Mouse (Mus musculus) neural tube, embryonic 13.5 days (tissue): ENCODE results near the gene Tbc1d17. TPM values are rescaled to one million over a fixed set of nuclear protein-coding genes. Genes with fewer than 3 reads are reported as not detected.

ENCODE experiments used
- ATAC-seq: fragments of 200-750 bp; cut with Nextera tagmentation; 2 replicates; pipeline ENCODE4 v1.8.0; 2017; ENCODE audit warnings: low read depth, mild to moderate bottlenecking, moderate TSS enrichment, moderate library complexity
- H3K27ac ChIP-seq: fragments of 300-500 bp; sonication (generic); replicated peaks from 2 replicates; pipeline ENCODE4 v1.5.1; 2015; ENCODE audit warnings: moderate library complexity, mild to moderate bottlenecking, inconsistent platforms
- H3K27me3 ChIP-seq: fragments of 300-500 bp; sonication (generic); 2 replicates; pipeline ENCODE4 v1.6.1; 2015; ENCODE audit warnings: mild to moderate bottlenecking, inconsistent platforms
- H3K36me3 ChIP-seq: fragments of 300-500 bp; sonication (generic); 2 replicates; pipeline ENCODE4 v1.6.1; 2015; ENCODE audit warnings: mild to moderate bottlenecking, inconsistent platforms
- H3K4me1 ChIP-seq: fragments of 300-500 bp; sonication (generic); replicated peaks from 2 replicates; pipeline ENCODE4 v1.6.1; 2015; ENCODE audit warnings: inconsistent platforms
- H3K4me2 ChIP-seq: fragments of 300-500 bp; sonication (generic); 2 replicates; pipeline ENCODE4 v1.6.1; 2015; ENCODE audit warnings: inconsistent platforms, mild to moderate bottlenecking, moderate library complexity
- H3K4me3 ChIP-seq: fragments of 300-500 bp; sonication (generic); 2 replicates; pipeline ENCODE4 v1.5.1; 2015; ENCODE audit warnings: mild to moderate bottlenecking, inconsistent platforms
- H3K9ac ChIP-seq: fragments of 300-500 bp; sonication (generic); 2 replicates; pipeline ENCODE4 v1.6.1; 2015; ENCODE audit warnings: moderate library complexity, mild to moderate bottlenecking, inconsistent platforms
- H3K9me3 ChIP-seq: fragments of 300-500 bp; sonication (generic); 2 replicates; pipeline ENCODE4 v1.6.1; 2016; ENCODE audit warnings: inconsistent platforms
- WGBS: fragments of 180-500 bp; shearing (Covaris S2); methylation state at CpG from one replicate; pipeline ENCODE4 v1.1.7; 2015; 5-methylcytosine and 5-hydroxymethylcytosine counted together
- polyA plus RNA-seq: library from polyadenylated mRNA; unstranded; fragments of >200 nt; fragmentation: Nextera tagmentation; extraction: Ambion mirVana; gene quantifications from 2 replicates; pipeline ENCODE4 v1.2.1, GENCODE M21; 2015

Tbc1d17 gene
- polyA plus RNA-seq, 1 experiment from 2014 or later, result 101 TPM

DNA sequence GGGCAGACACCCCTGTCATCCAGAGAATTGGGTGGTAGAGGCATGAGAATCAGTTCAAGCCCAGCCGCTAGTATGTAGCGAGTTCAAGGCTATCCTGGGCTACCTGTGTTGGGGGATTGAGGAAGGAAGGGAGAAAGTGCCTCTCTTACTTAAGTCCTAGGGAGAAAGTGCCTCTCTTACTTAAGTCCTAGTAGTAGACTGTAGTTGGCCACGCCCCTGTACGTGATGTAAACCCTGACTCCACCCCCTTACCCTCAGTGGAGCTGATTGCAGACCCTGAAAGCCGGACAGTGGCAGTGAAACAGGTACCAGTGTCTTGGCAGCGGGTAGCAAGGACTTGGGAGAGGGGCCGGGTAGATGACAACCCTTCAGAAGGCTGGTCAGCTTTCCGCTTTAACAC lies 9.0 kb upstream of the Tbc1d17 start:
- Histone ChIP-seq H3K9me3 (no peaks in the 10 kb centered on the region), H3K4me2 (peak overlapping the region; percentile 97), H3K27me3 (no peaks in the 10 kb centered on the region), H3K27ac (peak overlapping the region; percentile 95), H3K4me1 (peaks cover 67% of the 10 kb centered on the region), H3K36me3 (peaks cover 25% of the 10 kb centered on the region), H3K4me3 (peak overlapping the region; percentile 73), H3K9ac (peak overlapping the region; percentile 93)
- ATAC-seq, result no peak
- 29% methylated on average over 8 of the region's 8 CpGs for WGBS

DNA sequence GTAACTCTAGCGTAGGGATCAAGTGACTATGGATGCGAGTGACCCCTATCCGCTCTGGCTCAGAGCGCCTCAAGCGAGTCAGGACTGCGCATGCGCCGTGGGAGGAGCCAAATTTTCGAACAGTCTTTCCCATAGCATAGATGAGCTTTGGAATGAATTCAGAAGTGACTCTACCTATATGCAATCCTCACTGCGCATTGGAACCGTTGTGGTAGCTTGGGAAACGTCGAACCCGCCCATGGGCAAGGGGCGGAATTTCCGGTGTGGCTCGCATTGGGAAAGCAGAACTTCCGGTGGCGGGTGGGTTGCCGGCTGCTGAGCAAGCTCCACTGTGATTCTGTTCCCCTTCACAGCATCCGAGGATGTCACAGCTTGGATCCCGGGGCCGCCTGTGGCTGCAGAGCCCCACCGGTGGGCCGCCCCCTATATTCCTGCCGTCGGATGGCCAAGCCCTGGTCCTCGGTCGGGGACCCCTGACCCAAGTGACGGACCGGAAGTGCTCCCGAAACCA lies 8.2 kb upstream of the Tbc1d17 start, which contains the start of gene Pnkp:
Gene Pnkp (plus strand): TSS at position 98 of the 511 bp plus-strand sequence.
- peak; percentile 36 for ATAC-seq
- H3K4me1 ChIP-seq, result peaks cover 73% of the 10 kb centered on the region
- no peaks in the 10 kb centered on the region for H3K9me3 ChIP-seq
- peaks cover 23% of the 10 kb centered on the region for H3K36me3 ChIP-seq
- H3K27ac ChIP-seq, result peak within 1 kb of the TSS; percentile 95
- H3K4me3 ChIP-seq, result peak within 1 kb of the TSS; percentile 73
- H3K4me2 ChIP-seq, result peak within 1 kb of the TSS; percentile 97
- no peaks in the 10 kb centered on the region for H3K27me3 ChIP-seq
- WGBS, result under 1% methylated on average over 32 of the region's 32 CpGs
- peak within 1 kb of the TSS; percentile 93 for H3K9ac ChIP-seq

DNA sequence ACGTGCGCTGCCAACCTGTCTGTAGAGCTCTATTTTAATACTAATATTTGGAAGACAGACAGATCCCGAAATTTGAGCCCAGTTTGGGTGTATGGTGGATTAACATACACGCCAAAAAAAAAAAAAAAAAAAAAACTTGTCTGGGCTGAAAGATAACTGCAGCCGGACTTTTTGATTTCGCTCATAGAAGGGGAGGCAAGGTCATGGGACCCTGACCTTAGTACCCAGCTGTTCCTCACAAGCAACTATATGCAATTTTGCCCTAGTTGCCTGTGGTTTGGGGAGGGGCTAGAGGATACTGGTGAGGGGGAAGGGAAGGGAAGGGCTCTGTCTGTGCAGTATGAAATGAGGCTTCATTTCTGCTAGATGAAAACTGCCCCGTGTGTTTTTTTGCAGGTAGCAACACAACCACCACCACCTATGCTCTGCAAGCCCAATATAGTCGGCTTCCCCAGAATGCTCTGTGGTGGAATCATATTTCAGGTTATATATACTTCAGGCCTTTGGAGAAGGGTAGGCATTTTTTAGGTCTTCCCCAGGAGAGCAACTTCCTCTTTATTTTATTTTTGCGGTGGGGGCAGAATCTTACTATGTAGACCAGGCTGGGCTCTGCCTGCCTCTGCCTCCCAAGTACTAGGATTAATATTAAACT lies 7.5 kb upstream of the Tbc1d17 start:
- 66% methylated on average over 9 of the region's 9 CpGs for WGBS
- peaks cover 73% of the 10 kb centered on the region for H3K4me1 ChIP-seq
- H3K4me3 ChIP-seq, result peak overlapping the region; percentile 73
- ATAC-seq, result no peak
- H3K4me2 ChIP-seq, result peak overlapping the region; percentile 97
- peak overlapping the region; percentile 93 for H3K9ac ChIP-seq
- H3K27me3 ChIP-seq, result no peaks in the 10 kb centered on the region
- no peaks in the 10 kb centered on the region for H3K9me3 ChIP-seq
- peaks cover 16% of the 10 kb centered on the region for H3K36me3 ChIP-seq
- peak overlapping the region; percentile 95 for H3K27ac ChIP-seq

DNA sequence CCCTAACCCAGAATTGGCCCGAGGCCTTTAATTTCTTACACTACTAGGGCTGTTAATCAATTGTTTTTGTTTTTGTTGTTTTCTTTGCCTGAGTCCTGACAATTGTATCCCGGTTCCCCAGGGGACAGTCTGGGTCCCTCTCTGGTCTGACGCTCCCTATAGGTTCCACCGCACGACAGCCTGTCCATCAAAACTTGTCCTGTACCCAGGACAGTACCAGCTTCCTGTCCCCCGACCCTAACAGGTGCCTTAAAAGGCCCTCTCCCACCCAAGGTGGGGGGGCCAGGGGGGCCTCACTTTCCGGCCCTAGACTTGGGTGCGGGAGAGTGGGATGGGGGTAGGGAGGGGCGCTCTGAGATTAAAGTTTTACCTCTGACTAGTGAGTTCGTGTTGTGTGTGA lies 6.2 kb upstream of the Tbc1d17 start:
- Histone ChIP-seq H3K4me2 (peak overlapping the region; percentile 77), H3K9ac (peak overlapping the region; percentile 81), H3K27me3 (no peaks in the 10 kb centered on the region), H3K9me3 (no peaks in the 10 kb centered on the region), H3K4me3 (peak overlapping the region; percentile 43), H3K27ac (peak overlapping the region; percentile 93), H3K4me1 (peaks cover 72% of the 10 kb centered on the region), H3K36me3 (peaks cover 16% of the 10 kb centered on the region)
- 37% methylated on average over 10 of the region's 10 CpGs for whole genome bisulfite sequencing
- ATAC-seq, result no peak

DNA sequence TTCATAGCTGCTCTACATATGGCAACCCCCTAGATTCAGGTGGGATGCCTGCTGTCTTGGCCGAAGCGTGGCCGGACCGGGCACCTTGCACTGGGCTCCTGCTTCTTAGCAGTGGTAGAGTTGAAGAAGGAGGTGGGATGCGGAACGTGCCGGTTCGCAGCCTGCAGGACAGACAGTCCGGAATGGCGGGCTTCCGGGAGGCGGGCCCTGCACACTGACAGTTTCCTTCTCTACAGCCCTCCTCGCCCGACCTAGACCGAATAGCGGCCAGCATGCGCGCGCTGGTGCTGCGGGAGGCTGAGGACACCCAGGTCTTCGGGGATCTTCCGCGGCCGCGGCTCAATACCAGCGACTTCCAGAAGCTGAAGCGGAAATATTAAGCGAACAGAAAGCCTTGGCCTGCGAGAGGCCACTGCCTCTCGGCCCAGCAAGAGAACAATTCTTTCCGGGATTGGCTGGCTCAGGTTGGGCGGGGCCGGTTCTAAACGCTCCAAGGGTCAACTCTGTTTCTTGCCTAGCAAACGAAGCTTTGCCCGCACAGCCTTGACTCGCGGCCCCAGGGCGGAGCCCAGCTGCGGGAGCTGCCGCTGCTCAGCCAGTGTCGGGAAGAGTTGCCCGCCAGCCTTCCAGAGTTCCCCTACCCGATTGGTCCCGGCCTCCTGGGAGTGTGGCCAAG lies 5.6 kb upstream of the Tbc1d17 start:
- Histone ChIP-seq H3K4me1 (peaks cover 72% of the 10 kb centered on the region), H3K27ac (peak overlapping the region; percentile 93), H3K4me2 (peak overlapping the region; percentile 77), H3K9me3 (no peaks in the 10 kb centered on the region), H3K27me3 (no peaks in the 10 kb centered on the region), H3K9ac (peak overlapping the region; percentile 81), H3K4me3 (peak overlapping the region; percentile 43), H3K36me3 (peaks cover 16% of the 10 kb centered on the region)
- 0 out of 2 replicates have a peak, but pooled peaks have one; percentile 1 for ATAC-seq
- WGBS, result under 1% methylated on average over 45 of the region's 45 CpGs

DNA sequence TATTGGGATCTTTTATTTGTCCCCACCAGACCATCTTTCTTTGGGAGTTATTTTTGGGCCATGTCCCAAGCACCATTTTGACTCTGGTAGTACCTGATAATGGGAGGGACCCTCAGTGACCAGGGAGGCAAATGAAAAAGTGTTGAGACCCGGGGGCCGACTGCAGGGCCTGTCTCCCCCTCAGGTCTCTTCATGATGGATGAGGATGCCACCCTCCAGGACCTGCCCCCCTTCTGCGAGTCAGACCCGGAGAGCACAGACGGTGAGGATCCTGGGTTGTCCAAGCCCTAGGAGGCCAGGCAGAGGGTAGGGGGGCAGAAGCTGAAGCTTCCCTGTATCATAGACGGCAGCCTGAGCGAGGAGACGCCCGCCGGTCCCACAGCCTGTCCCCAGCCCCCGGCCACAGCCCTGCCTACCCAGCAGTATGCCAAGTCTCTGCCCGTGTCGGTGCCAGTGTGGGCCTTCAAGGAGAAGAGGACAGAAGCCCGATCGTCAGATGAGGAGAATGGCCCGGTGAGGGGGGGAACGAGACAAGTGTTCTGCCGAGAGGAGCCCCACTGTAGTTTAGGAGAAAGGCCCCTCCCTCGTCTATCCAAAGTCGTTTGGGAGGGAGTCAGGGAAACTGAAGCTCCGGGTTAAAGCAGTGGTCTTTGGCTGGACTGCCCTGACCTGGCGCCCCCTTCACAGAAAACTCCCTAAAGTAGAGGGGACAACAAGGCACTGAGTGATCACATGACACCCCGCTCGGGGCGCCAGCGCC lies 4.9 kb upstream of the Tbc1d17 start:
- H3K9ac ChIP-seq, result peak overlapping the region; percentile 81
- H3K9me3 ChIP-seq, result no peaks in the 10 kb centered on the region
- peaks cover 72% of the 10 kb centered on the region for H3K4me1 ChIP-seq
- H3K27me3 ChIP-seq, result no peaks in the 10 kb centered on the region
- H3K27ac ChIP-seq, result peak overlapping the region; percentile 93
- 30% methylated on average over 26 of the region's 26 CpGs for WGBS
- peaks cover 16% of the 10 kb centered on the region for H3K36me3 ChIP-seq
- peak overlapping the region; percentile 77 for H3K4me2 ChIP-seq
- H3K4me3 ChIP-seq, result peak overlapping the region; percentile 43
- no peak for ATAC-seq

DNA sequence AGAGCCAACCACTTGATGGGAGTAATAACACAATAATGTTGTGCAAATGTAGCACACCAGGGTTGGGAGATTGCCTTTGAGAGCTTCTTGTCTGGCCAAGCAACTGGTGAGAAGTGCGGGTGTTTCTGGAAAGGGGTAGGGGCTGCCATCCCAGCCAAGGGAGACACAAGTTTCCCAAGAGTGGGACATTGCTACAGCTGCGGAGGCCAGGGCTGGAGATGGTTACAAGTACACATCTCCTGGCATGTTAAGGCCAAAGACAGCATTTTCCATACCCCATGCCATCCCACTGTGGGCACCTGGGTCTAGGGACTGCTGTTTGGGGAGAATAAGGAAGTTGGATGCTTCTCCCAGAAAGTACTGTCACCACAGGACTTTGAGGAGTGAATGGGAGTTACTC lies 4.2 kb upstream of the Tbc1d17 start:
- Histone ChIP-seq H3K9ac (peak overlapping the region; percentile 81; the same call in 1 of the 2 replicates), H3K36me3 (peaks cover 16% of the 10 kb centered on the region), H3K4me1 (peaks cover 66% of the 10 kb centered on the region), H3K4me2 (peak overlapping the region; percentile 77; the same call in 1 of the 2 replicates), H3K27ac (no peak overlapping the region), H3K27me3 (no peaks in the 10 kb centered on the region), H3K9me3 (no peaks in the 10 kb centered on the region), H3K4me3 (no peak overlapping the region)
- 98% methylated on average over 2 of the region's 2 CpGs for WGBS
- ATAC-seq, result no peak

DNA sequence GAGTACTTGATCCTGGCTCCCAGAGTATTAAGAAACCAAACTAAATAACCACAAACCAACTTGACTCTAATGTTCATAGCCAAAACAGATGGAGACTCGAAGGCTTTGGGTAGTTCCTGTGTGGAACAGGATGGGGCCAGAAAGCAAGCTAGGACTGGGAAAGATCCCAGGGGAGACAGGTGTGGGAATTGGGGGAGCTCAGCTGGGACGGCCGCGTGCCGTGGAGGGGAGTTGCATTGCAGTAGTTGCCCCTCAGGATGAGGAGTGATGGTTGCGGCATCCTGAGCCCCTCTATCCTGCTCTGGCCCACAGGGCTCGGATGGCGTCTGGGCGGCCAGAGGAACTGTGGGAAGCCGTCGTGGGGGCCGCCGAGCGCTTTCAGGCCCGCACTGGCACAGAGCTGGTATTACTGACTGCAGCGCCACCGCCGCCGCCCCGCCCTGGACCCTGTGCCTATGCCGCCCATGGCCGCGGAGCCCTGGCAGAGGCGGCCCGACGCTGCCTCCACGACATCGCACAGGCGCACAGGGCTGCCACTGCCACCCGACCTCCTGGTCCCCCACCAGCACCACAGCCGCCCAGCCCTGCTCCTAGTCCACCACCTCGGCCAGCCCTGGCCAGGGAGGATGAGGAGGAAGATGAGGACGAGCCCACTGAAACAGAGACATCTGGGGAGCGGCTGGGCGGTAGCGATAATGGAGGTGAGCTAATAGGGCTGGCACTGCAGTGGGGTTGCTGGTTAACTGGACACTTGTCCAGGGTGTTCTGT lies 3.6 kb upstream of the Tbc1d17 start:
- Histone ChIP-seq H3K9ac (no peak overlapping the region), H3K4me2 (peak overlapping the region; percentile 77; the same call in 1 of the 2 replicates), H3K27ac (no peak overlapping the region), H3K4me3 (no peak overlapping the region), H3K36me3 (peaks cover 16% of the 10 kb centered on the region), H3K9me3 (no peaks in the 10 kb centered on the region), H3K4me1 (peaks cover 67% of the 10 kb centered on the region), H3K27me3 (no peaks in the 10 kb centered on the region)
- 91% methylated on average over 36 of the region's 36 CpGs for WGBS
- ATAC-seq, result no peak

DNA sequence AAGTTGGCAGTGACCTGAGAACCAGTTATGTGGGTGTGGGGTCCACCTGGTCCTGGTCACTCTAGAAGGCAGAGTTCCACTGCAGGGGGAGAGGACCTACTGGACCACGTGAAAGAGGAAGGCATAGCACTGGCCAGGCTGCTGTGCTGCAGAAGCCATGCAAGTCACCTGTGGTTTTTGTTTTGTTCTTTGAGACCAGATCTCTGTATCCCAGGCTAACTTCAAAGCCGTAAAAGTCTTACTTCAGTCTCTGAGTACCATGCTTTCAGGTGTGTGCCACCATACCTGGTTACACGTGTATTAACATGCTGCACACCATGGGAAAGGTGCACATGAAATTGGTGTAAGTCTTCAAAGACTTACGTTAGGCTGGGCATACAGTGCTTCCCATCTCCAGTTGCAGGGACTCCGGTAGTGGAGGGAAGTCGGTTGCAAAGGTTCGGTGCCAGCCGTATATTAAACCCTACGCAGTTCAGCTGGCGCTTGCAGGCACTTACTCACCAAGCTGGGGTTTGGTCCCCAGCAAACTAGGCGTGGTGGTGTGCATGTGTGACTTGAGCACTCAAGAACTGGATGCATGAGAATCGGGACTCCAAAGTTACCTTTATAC lies 2.9 kb upstream of the Tbc1d17 start:
- Histone ChIP-seq H3K27me3 (no peaks in the 10 kb centered on the region), H3K9ac (peak overlapping the region; percentile 89; the same call in 1 of the 2 replicates), H3K9me3 (no peaks in the 10 kb centered on the region), H3K36me3 (peaks cover 18% of the 10 kb centered on the region), H3K27ac (no peak overlapping the region), H3K4me1 (peaks cover 69% of the 10 kb centered on the region), H3K4me2 (no peak overlapping the region), H3K4me3 (no peak overlapping the region)
- 92% methylated on average over 12 of the region's 12 CpGs for WGBS
- no peak for ATAC-seq

DNA sequence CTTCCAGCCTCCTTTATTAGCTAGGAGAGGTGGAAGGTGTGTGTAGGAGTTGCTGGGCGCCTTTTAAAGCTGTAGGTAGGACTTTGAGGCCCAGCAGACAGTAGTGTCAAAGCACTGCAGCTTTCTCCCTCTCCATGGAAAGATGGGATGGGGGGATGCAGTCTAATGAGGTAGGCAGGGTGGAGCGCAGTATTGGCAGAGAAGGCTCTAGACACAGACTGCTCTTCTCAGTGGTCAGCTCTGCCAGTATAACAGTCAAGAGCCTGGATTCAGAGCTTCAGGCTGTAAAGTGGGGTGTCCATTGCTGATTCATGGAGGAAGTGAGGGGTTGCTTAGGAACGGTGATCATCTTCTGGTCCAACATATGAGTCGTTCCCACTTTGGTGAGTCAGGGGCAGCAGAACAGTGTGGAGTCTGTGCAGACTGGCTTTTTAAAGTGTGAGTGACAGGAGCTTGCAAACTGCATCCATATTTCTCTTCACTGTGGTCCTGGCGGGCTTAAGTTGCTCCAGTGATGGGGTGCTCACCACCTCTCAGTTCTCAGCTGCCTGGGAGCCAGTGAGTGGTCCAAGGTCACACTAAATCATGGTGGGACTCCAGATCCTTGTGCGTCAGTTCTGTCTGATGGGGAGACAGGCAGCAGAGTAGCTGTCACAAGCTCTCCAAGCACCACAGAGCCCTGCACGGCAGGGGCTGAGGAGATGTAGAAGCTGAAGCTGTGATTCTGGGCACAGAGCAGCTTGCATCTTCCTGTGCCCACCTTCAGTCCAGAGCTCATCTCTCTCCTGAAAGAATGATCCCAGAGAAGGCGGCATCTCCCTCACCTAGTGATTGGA lies 2.1 kb upstream of the Tbc1d17 start:
- ATAC-seq, result no peak
- Histone ChIP-seq H3K4me1 (peaks cover 62% of the 10 kb centered on the region), H3K4me3 (peak overlapping the region; percentile 84), H3K27ac (peak overlapping the region; percentile 98), H3K4me2 (peak overlapping the region; percentile 84), H3K9ac (peak overlapping the region; percentile 89), H3K36me3 (peaks cover 25% of the 10 kb centered on the region), H3K9me3 (no peaks in the 10 kb centered on the region), H3K27me3 (no peaks in the 10 kb centered on the region)
- 83% methylated on average over 8 of the region's 8 CpGs for WGBS
